Mouse (Mus musculus) liver, embryonic 12.5 days (tissue): ENCODE results near the gene Bhlhe40. TPM values are rescaled to one million over a fixed set of nuclear protein-coding genes. Genes with fewer than 3 reads are reported as not detected.

Source experiments
- ATAC-seq: fragments of 200-750 bp; cut with Nextera tagmentation; 2 replicates; pipeline ENCODE4 v1.8.0; 2017; ENCODE audit warnings: moderate number of reproducible peaks, mild to moderate bottlenecking, moderate library complexity
- H3K27ac ChIP-seq: fragments of 300-500 bp; sonication (generic); 2 replicates; pipeline ENCODE4 v1.5.1; 2016; ENCODE audit warnings: mild to moderate bottlenecking
- H3K27me3 ChIP-seq: fragments of 300-500 bp; sonication (generic); replicated peaks from 2 replicates; pipeline ENCODE4 v1.6.1; 2016; ENCODE audit warnings: mild to moderate bottlenecking, moderate library complexity
- H3K36me3 ChIP-seq: fragments of 300-500 bp; sonication (generic); 2 replicates; pipeline ENCODE4 v1.6.1; 2016; ENCODE audit warnings: mild to moderate bottlenecking, moderate library complexity
- H3K4me1 ChIP-seq: fragments of 300-500 bp; sonication (generic); 2 replicates; pipeline ENCODE4 v1.6.1; 2016
- H3K4me2 ChIP-seq: fragments of 300-500 bp; sonication (generic); 2 replicates; pipeline ENCODE4 v1.6.1; 2016; ENCODE audit warnings: mild to moderate bottlenecking, moderate library complexity
- H3K4me3 ChIP-seq: fragments of 300-500 bp; sonication (generic); 2 replicates; pipeline ENCODE4 v1.5.1; 2016; ENCODE audit warnings: mild to moderate bottlenecking, moderate library complexity
- H3K9ac ChIP-seq: fragments of 300-500 bp; sonication (generic); 2 replicates; pipeline ENCODE4 v1.6.1; 2016; ENCODE audit warnings: mild to moderate bottlenecking, moderate library complexity
- H3K9me3 ChIP-seq: fragments of 300-500 bp; sonication (generic); replicated peaks from 2 replicates; pipeline ENCODE4 v1.6.1; 2016; ENCODE audit warnings: mild to moderate bottlenecking, moderate library complexity
- WGBS: fragments of 180-500 bp; shearing (Covaris S2); methylation state at CpG from one replicate; pipeline ENCODE4 v1.1.7; 2016; ENCODE audit not compliant: insufficient replicate concordance; 5-methylcytosine and 5-hydroxymethylcytosine counted together
- polyA plus RNA-seq: library from polyadenylated mRNA; unstranded; fragments of >200 nt; fragmentation: Nextera tagmentation; extraction: Ambion mirVana; gene quantifications from 2 replicates; pipeline ENCODE4 v1.2.1, GENCODE M21; 2016

Gene Bhlhe40
- polyA plus RNA-seq, 1 experiment from 2014 or later = 4.0 TPM

DNA sequence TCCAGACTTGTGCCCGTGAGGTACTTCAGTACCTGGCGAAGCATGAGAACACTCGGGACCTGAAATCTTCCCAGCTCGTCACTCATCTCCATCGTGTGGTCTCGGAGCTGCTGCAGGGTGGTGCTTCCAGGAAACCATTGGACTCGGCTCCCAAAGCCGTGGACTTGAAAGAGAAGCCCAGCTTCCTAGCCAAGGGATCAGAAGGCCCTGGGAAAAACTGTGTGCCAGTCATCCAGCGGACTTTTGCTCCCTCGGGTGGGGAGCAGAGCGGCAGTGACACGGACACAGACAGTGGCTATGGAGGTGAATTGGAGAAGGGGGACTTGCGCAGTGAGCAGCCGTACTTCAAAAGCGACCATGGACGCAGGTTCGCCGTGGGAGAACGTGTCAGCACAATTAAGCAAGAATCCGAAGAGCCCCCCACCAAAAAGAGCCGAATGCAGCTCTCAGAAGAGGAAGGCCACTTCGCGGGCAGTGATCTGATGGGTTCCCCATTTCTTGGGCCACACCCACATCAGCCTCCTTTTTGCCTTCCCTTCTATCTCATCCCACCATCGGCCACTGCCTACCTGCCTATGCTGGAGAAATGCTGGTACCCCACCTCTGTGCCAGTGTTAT, 4.2 kb downstream of the Bhlhe40 start:
- no peak for ATAC-seq
- Histone ChIP-seq H3K27ac (no peak overlapping the region), H3K4me2 (no peak overlapping the region), H3K4me3 (no peak overlapping the region), H3K9me3 (no peaks in the 10 kb centered on the region), H3K9ac (no peak overlapping the region), H3K27me3 (peaks cover 60% of the 10 kb centered on the region), H3K4me1 (peaks cover 20% of the 10 kb centered on the region), H3K36me3 (peaks cover 14% of the 10 kb centered on the region)
- WGBS = 71% methylated on average over 24 of the region's 24 CpGs

DNA sequence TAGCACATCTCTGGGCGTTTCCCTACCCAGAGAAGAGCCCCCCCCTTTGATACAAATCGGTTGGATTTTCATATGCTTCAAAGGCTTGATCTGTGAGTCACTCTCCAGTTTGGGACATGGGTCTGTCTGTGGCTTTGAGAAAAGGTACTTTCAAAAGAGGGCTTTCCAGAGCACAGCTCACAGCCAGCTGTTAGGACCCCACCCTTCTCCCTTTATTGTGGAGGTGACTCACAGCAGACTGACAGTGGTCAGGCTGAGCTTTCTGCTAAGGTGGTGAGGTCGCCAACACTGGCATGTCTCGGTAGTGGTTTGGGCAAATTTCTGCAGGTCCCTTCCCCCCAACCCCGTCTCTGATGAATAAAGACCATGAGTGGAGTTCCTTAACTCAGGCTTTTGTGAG, 5.2 kb downstream of the Bhlhe40 start:
- Histone ChIP-seq H3K4me1 (peaks cover 11% of the 10 kb centered on the region), H3K4me3 (no peak overlapping the region), H3K27me3 (peaks cover 53% of the 10 kb centered on the region), H3K4me2 (no peak overlapping the region), H3K9me3 (no peaks in the 10 kb centered on the region), H3K27ac (no peak overlapping the region), H3K9ac (no peak overlapping the region), H3K36me3 (peaks cover 14% of the 10 kb centered on the region)
- 57% methylated on average over 5 of the region's 5 CpGs for WGBS
- ATAC-seq = no peak

DNA sequence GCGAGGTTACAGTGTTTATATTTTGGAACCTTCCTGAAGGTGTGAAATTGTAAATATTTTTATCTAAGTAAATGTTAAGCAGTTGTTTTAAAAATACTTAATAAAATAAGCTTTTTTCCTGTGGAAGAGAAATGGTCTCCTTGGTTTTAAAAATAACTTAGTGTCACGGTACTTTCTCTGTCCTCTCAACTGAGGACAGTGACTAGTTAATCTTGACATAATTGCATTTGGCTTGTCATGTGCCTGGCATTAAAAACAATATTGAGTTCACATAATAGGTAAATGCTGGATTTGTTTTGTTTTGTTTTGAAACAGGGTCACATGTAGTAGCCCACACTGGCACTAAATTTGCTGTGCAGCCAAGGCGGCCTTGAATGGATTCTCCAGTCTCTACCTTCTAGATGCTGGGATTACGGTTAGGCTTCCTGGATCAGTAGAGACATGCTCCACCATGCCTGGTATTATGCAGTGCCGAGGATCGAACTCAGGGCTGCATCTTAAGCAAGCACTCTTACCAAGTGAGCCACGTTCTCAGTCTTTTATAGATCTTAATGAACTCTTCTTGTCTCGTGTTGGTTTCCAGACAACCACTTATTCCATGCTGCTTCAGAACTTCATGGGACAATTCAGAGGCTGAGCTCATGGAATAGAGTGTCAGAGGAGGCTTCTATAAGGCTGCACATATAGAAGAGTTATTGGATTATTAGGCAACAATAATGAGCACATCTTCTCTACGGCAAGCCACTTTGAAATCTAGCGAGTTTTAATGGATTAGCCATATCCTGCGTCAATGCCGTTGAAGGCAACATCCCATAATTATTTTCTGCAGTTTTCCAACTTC, 6.4 kb downstream of the Bhlhe40 start:
- Histone ChIP-seq H3K27ac (no peak overlapping the region), H3K36me3 (peaks cover 14% of the 10 kb centered on the region), H3K4me2 (no peak overlapping the region), H3K27me3 (peaks cover 40% of the 10 kb centered on the region), H3K9me3 (no peaks in the 10 kb centered on the region), H3K9ac (no peak overlapping the region), H3K4me1 (peaks cover 9% of the 10 kb centered on the region), H3K4me3 (no peak overlapping the region)
- 75% methylated on average over 12 of the region's 12 CpGs for WGBS
- ATAC-seq = no peak

DNA sequence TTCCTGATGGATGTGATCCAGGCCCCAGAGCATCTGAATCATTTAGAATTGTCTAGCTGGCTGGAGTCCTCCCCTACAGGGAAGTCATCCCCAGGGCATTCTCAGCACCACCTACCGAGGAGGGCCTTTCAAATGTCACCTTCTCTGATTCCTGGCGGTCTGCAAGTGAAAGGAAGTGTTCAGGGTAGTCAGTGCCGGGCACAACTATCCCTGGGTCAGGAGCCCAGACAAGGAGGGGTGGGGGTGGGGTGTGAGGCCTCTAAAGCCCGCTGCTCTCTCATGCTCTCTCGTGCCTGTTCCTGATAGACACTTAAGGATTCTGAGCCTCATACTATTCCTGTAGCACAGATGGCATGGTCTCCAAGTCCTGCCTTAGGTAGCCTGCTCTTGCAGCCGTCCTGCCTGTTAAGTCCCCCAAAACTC, 7.2 kb downstream of the Bhlhe40 start:
- no peak for ATAC-seq

DNA sequence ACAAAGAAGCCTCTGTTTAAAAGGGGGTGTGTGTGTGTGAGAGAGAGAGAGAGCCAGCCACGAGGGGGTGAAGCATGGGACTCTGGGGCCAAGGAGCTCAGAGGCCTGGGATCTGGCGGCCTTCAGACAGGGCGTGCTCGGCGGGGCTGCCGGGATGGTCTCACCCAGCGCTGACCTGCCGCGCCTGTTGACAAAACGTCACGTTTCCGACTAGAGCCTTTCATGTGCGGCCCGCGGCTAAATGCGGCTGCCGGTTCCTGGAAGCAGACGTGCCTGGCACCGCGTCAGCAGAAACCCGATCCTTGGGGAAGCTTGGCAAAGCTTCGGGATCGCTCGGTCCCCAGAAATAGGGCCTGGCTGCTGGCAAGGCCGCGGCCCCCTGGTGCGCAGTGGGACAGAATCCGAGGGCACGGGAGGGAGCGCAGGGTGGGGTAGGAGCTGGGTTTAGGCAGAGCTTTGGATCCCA, 7.9 kb downstream of the Bhlhe40 start:
- Histone ChIP-seq H3K27me3 (peaks cover 25% of the 10 kb centered on the region), H3K9ac (no peak overlapping the region), H3K4me3 (peak overlapping the region; percentile 28), H3K9me3 (no peaks in the 10 kb centered on the region), H3K4me2 (peak overlapping the region; percentile 63), H3K36me3 (peaks cover 14% of the 10 kb centered on the region), H3K27ac (no peak overlapping the region), H3K4me1 (peaks cover 9% of the 10 kb centered on the region)
- WGBS = 7% methylated on average over 30 of the region's 30 CpGs
- ATAC-seq = peak; percentile 66

More for the DNA sequence above, 7.2 kb downstream of the Bhlhe40 start:
- no peak overlapping the region for H3K27ac ChIP-seq
- peaks cover 33% of the 10 kb centered on the region for H3K27me3 ChIP-seq
- H3K9me3 ChIP-seq = no peaks in the 10 kb centered on the region
- H3K4me1 ChIP-seq = peaks cover 9% of the 10 kb centered on the region
- WGBS = 29% methylated on average over 6 of the region's 6 CpGs
- H3K4me3 ChIP-seq = no peak overlapping the region
- no peak overlapping the region for H3K9ac ChIP-seq
- H3K36me3 ChIP-seq = peaks cover 14% of the 10 kb centered on the region
- H3K4me2 ChIP-seq = no peak overlapping the region

DNA sequence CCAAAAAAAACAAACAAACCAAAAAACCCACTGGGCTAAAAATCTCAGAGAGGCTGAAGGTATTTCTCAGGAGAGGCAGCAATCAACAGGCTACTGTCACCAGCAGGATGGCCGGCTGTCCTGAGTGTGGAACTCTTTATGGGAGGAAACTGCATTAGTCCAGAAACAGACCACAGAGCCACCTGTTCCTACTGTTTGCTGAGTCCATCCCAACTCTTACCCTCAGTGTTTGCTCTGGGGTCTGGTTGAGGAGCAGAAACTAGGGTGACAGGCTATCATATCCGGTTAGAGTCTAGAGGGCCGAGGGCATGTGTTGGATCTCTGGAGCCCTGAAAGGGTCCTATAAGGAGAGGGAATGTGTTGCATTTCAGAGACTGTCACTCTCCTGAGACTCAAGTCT, 9.8 kb downstream of the Bhlhe40 start:
- ATAC-seq = no peak
- H3K9me3 ChIP-seq = no peaks in the 10 kb centered on the region
- 60% methylated on average over 3 of the region's 3 CpGs for WGBS
- peaks cover 9% of the 10 kb centered on the region for H3K4me1 ChIP-seq
- H3K27ac ChIP-seq = no peak overlapping the region
- H3K27me3 ChIP-seq = peaks cover 23% of the 10 kb centered on the region
- no peak overlapping the region for H3K4me3 ChIP-seq
- H3K36me3 ChIP-seq = peaks cover 5% of the 10 kb centered on the region
- no peak overlapping the region for H3K4me2 ChIP-seq
- H3K9ac ChIP-seq = no peak overlapping the region

DNA sequence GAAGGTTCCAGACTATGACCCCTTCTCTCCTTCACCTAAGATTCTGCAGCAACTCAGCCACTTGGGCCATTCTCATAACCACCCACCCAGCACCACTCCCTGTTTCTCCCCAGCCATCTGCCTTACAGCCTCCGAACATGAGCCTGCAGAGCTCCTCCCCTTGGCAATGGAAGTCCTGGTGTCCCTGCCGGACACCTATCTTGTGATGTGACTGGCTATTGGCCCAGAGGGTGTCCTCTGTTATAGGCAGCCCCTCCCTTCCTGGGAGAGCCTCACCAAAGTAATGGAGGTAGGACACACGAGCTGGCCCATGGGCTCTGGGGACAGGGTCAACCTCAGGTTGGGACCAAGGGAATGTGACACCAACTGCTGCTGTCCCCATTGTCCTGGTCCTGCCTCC, 10.4 kb downstream of the Bhlhe40 start:
- H3K9ac ChIP-seq = no peak overlapping the region
- peaks cover 23% of the 10 kb centered on the region for H3K27me3 ChIP-seq
- H3K27ac ChIP-seq = no peak overlapping the region
- H3K9me3 ChIP-seq = no peaks in the 10 kb centered on the region
- no peak overlapping the region for H3K4me3 ChIP-seq
- WGBS = 57% methylated on average over 3 of the region's 3 CpGs
- H3K4me2 ChIP-seq = no peak overlapping the region
- peaks cover 9% of the 10 kb centered on the region for H3K4me1 ChIP-seq
- peak; percentile 22; the same call in 1 of the 2 replicates for ATAC-seq
- H3K36me3 ChIP-seq = no peaks in the 10 kb centered on the region

DNA sequence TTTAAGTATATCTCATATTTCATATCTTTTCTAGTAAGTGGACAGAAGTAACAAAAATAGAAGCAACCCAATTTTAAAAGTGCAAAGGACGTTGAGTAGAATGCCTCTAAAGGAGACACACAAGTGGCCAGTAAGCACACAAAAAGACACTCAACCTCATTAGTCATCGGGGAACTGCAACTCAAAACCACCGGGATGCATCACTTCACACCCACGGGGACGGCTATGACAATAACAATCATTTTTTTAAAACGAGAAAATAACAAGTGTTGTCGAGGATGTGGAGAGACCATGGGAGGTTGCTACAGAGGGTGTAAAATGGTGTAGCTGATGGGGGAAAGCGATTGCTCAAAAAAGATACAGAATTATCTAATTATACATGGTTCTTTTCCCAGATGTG, 11.7 kb downstream of the Bhlhe40 start:
- H3K4me2 ChIP-seq = no peak overlapping the region
- no peak for ATAC-seq
- WGBS = 64% methylated on average over 8 of the region's 8 CpGs

DNA sequence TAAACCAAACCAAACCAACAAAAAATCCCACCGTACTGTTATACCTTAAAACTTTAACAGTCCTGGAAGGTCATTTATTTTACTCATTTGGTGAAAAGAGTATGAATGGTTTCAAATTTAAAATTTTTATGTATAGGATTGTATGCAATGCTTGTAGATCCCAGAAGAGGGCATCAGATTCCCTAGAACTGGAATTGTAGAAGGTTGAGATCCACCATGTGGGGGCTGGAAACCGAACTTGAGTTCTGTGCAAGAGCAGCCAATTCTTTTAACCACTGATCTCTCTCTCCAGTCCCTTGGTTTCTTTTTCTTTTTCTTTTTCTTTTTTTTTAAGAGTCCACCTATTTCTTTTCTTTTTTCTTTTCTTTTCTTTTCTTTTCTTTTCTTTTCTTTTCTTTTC, 13.8 kb downstream of the Bhlhe40 start:
- no peak overlapping the region for H3K9ac ChIP-seq
- WGBS = 73% methylated on average over 2 of the region's 2 CpGs
- no peak overlapping the region for H3K4me3 ChIP-seq
- ATAC-seq = no peak
- H3K36me3 ChIP-seq = no peaks in the 10 kb centered on the region
- peaks cover 22% of the 10 kb centered on the region for H3K4me1 ChIP-seq
- H3K27me3 ChIP-seq = peaks cover 7% of the 10 kb centered on the region
- no peak overlapping the region for H3K4me2 ChIP-seq
- no peak overlapping the region for H3K27ac ChIP-seq
- no peaks in the 10 kb centered on the region for H3K9me3 ChIP-seq

More for the DNA sequence above, 11.7 kb downstream of the Bhlhe40 start:
- H3K9me3 ChIP-seq = no peaks in the 10 kb centered on the region
- no peaks in the 10 kb centered on the region for H3K36me3 ChIP-seq
- peaks cover 23% of the 10 kb centered on the region for H3K27me3 ChIP-seq
- H3K27ac ChIP-seq = no peak overlapping the region
- no peak overlapping the region for H3K4me3 ChIP-seq
- no peak overlapping the region for H3K9ac ChIP-seq
- H3K4me1 ChIP-seq = peaks cover 16% of the 10 kb centered on the region

DNA sequence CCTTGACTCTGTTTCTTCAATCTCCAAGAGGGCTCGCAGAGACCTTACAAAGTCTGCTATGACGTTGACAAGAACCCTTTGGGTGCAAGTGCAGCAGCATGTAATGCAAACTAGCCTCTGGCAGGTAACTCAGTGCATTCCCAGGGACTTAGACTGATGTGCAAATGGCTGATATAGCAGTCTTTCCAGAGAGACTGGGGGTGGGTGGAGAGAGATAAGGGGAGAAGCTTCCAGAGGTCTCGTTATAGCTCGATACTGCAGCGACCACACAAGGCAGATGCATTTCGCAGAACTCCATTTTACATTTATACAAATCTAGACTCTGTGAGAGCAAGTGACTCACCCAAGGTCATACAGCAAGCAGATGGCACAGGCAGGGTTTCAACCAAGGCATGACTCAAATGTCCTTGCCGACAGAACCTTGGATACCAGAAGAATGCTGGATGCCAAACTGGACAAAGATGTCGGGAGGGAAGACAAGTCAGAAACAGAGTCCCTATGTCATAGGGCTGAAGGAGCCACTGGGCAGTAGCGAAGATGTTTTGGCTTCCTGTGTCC, 16.4 kb downstream of the Bhlhe40 start:
- Histone ChIP-seq H3K27me3 (no peaks in the 10 kb centered on the region), H3K4me3 (no peak overlapping the region), H3K4me2 (0 out of 2 replicates have a peak overlapping the region, but pooled peaks have one; percentile 3), H3K9me3 (no peaks in the 10 kb centered on the region), H3K9ac (no peak overlapping the region), H3K27ac (no peak overlapping the region), H3K4me1 (peaks cover 22% of the 10 kb centered on the region), H3K36me3 (no peaks in the 10 kb centered on the region)
- WGBS = 49% methylated on average over 9 of the region's 9 CpGs
- ATAC-seq = peak; percentile 79

DNA sequence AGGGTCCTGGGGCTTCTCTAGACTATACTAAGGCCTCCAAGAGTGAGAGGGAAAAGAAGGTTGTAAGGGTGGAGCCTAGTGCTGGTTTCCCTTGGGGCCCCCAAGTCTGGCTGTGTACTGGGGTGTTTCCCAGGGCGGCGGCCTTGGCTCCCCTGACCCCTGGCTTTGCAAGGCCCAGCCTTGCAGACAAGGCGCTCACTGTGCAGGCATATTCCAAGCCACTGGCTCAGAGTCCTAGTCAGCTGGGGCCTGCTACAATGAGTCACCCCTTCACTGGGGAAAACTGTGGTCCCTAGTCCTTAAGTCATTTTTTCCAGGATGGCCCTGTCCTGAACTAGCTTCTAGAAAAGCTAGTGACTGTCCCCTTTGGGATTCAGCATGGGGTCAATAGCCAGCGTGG, 17.3 kb downstream of the Bhlhe40 start:
- 66% methylated on average over 4 of the region's 4 CpGs for WGBS
- Histone ChIP-seq H3K9ac (no peak overlapping the region), H3K9me3 (no peaks in the 10 kb centered on the region), H3K27me3 (no peaks in the 10 kb centered on the region), H3K4me3 (no peak overlapping the region), H3K27ac (no peak overlapping the region), H3K4me1 (peaks cover 22% of the 10 kb centered on the region), H3K36me3 (no peaks in the 10 kb centered on the region), H3K4me2 (peak overlapping the region; percentile 20; the same call in 1 of the 2 replicates)
- peak; percentile 38; the same call in 1 of the 2 replicates for ATAC-seq

DNA sequence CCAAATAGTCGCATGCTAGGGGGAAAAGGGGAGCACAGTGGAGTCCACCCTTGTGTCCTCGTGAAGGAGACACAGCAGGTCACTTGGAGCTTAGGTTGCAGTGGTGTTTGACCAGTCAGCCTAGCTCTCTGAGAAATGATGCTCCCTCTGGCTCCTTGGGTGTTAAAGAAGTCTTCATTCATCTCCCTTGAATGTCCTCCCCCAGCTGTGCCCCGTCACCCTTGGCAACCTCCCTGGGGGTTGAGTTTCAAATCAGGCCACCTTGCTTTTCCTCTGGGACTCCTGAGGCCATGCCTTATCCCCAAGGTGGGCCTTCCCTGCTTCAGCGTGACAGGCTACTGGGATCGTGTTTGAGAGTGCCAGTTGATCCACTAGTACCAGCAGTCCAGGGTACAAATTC, 17.8 kb downstream of the Bhlhe40 start:
- no peak overlapping the region for H3K27ac ChIP-seq
- WGBS = 69% methylated on average over 5 of the region's 5 CpGs
- H3K9me3 ChIP-seq = no peaks in the 10 kb centered on the region
- no peaks in the 10 kb centered on the region for H3K36me3 ChIP-seq
- peaks cover 22% of the 10 kb centered on the region for H3K4me1 ChIP-seq
- H3K9ac ChIP-seq = no peak overlapping the region
- H3K4me3 ChIP-seq = no peak overlapping the region
- H3K27me3 ChIP-seq = no peaks in the 10 kb centered on the region
- no peak for ATAC-seq
- no peak overlapping the region for H3K4me2 ChIP-seq
